Mouse (Mus musculus) c-Kit-negative CD71-positive TER-119-positive erythroid progenitor cells, embryonic 14.5 days (primary cell): ENCODE results near the gene Dgki.

Source experiments
- DNase-seq: peaks from one replicate; pipeline ENCODE4 v3.0.0-alpha.2; 2013; ENCODE audit warnings: low read depth, low spot score

The Dgki gene

DNA sequence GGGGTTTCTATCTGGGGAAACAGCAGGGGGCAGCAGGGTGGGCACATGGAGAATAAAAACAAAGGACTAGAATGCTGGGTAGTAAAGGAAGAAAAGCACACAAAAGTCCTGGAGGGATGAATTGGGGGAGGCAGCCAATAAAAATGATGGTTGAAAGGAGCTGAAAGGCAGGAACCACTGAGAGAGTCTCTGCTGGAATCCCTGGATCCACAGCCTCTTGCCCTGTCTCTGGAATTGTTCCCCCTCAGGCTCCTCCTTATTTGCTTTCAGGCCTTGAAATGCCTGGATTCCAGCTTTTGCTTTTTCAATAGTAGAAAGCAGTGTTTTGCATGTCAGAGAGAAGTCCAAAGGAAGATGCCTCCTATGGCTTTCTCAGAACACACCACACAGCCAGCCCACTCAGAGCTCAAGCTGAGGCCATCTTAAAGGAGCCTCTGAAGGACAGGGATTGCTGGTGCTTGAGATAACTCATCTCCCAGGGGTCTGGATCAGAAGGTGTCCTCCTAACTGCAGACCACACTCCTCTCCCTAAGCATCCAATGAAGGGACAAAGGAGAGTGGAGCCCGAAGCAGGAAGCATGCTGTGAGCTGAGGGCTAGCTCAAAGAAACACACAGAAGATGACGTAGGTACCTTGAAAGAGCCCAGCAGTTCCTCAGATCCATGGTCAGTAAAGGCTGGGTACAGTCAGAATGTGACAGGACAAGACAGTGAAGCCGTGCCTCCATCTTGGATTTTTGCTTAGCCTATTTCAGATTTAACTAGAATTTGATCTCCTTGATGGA, 441.5 kb downstream of the Dgki start:
- no peak for DNase-seq

DNA sequence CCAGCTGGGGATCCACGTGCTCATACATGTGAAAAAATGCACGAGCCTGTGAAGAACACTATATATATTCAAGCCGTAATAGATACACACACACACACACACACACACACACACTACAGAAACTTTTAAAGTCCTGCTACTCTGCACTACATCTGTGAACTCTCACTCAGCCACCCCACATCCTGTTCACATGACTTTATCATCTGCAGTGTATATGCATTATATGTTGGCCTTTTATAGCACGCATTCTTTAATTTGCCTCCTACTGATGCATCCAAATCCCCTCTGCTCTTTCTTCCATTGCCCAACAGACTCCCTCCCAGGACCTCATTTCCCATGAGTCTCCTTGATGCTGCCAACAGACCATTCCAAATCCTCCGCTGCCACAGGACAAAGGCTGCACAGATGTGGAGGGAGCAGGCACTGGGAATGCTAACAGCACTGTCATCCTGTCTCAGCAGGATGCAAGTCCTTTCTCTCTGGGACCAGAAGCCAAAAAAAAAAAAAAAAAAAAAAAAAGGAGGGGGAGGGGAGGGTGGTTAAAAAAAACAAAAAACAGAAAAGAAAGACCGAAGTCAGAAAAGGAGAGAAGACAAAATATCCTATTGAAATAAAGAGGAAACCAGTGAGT, 442.2 kb downstream of the Dgki start:
- no peak for DNase-seq

DNA sequence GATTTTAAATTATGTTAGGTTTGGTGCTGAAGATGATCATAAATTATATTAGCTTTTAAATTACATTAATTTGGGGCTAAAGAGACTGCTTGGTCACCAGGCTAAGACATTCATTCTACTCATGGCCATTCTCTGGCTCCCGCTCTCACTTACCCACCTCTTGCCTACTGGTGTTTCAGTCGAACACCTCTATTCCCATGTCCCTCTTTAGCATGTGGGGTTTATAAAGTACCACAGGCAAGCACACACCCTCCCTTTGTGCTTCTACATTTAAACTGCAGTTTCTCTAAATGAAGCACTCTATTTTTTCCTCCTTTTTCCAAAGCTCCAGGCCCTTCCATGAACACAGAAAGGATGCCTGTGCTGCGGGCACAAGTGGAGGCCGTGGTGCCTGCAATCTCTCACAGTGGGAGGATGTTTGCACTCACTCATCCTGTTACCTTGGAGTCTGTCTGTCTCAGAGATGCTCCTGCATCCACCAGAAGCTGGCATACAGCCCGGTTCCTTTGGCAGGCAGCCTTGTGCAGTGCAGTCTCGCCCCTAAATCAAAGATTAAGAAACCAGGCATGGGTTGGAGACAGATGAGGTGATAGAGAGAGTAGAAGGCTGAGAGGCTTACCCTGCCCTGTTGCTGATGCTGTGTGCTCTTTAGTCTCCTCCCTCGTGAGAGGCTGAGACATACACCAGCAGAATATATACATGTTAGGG, 449.4 kb downstream of the Dgki start:
- DNase-seq = no peak

DNA sequence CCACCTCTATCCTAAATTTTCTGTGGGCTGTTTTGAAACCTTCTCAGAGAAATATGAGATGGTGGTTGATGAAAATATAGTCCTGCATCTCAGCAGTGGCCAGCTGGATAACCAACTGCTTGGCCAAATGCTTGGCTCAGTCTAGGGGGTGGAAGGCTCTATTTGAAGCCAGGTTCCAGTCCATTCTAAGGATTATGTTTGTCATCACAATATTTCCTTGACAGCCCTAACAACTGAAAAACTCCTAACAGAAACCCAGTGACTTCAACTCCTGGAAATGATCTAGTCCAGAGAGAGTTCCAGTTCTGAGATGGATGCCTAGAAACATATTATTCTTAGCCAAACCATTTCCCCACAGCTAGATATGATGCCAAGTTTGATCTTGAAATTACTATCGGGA, 454.7 kb downstream of the Dgki start:
- DNase-seq = no peak

DNA sequence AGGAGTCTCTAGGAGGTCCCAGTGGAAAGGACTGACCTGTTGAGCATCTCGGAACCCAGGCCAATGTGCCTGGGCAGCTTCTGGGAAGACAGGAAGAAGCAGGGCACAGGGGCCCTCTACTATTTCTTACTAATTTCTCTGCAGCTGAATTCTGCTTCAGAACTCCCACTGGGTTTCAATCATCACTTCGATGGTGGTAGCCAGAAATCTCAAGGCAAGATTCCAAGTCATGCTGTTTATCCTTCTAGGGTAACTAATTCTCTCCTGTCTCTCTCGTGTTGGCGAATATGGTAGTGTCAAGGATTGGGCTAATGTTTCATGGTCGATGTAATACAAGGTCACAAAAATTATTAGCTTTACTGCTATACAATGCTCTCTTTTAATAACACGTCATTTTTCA, 455.7 kb downstream of the Dgki start:
- DNase-seq = no peak

DNA sequence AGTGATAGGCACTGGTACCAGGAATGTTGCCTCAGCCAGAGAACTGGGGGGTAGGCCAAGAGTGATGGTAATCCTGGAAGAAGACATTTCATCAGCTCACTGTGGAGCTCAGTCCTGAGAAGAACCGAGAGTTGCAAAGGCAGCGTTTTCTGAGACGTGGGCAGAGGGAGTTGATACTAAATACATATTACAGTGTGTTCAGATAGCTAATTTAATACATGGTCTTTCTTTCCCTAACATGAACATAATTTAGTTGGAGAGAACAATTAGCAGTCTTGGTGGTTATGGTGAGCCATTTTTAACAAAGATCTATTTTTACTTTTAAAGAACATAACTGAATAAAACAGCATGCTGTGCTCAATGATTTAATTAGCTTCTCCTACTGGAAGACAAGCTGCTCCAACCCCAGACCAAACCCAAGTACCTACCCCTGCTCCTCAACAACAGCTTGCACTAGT, 456.9 kb downstream of the Dgki start:
- DNase-seq = no peak

DNA sequence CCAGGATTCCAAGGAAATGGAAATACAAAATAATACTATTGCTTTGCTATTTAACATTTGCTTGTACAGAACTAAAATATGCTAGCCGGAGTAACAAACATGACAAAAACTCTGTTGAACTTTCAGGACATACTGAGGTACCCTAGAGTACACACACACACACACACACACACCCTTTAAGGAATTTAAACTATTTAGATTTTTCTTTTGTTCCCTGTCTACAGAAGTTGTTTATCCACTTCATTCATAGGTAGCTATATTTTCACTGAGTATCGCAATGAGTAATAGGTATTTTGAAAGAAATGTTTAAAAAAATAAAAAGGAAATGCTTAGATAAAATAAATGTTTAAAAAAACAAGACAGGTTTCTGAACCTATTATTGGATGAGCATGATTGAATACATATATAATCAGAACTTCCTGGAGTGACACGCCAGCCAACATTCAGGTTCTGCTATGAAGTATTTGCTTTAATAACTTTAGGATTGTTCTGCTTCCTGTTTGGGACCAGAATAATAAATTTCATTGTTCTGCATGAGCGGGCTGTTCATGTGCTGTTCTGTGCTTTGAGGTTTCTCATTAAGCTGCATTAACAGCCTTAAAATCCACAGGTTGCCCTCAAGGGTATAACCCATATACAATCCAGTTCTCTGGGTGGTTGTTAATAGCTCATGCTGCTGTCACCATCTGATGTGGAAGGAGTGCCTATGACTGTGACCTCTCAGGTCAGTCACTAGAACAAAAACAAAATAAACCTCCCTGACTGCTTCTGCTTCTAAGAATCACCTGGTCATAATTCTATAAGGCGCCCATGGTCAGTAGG, 457.7 kb downstream of the Dgki start:
- no peak for DNase-seq

DNA sequence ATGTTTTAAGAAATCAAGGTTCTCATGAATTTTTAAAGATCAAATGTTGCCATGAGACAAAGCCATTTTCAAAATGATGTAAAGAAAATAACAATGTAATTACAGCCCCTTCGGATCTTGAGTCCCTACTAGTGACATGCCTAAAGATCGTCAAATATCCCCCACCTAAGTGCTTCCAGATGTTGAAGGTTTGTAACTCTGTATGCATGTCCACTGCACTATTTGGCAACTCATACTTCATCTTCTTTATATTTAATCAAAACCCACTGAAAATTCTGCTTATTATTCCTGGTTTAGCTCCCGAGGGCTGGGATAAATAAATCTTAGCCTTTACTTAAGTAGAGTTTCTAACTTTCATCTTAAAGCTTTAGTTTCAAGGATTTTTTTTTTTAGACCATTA, 458.3 kb downstream of the Dgki start:
- no peak for DNase-seq

DNA sequence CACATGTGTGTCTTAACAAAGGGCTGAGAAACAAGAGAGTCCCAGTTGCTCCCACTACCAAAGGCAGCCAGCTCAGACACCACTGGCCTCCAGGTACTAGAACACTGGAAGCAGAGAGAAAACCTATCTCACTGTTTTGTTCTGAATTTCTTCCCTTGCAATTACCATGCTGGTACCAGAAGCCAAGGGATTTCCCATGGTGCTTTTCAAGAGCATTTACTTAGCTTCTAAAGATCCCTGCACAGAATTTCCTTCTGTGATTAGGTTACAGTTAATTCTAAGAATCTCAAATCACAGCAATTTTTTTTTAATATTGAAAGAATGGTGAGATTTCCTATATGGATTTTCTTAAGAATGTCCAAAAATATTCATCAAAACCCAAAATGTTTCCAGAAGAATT, 458.8 kb downstream of the Dgki start:
- DNase-seq = no peak

DNA sequence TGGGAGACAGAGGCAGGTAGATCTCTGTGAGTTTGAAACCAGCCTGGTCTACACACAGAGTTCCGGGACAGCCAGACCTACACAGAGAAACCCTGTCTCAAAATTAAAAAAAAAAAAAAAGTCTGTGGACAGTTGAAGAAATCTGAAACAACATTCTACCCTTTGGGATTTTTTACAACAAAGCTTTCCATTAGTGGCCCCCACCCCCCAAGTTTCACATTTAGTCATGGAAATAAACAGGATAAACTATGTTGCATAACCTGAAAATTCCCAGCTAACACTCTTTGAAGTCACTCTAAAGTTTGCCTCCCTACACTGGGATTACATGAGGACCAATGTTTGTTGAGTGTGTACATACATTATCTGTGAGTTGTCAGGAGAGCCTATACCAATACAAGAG, 461.2 kb downstream of the Dgki start:
- DNase-seq = no peak

DNA sequence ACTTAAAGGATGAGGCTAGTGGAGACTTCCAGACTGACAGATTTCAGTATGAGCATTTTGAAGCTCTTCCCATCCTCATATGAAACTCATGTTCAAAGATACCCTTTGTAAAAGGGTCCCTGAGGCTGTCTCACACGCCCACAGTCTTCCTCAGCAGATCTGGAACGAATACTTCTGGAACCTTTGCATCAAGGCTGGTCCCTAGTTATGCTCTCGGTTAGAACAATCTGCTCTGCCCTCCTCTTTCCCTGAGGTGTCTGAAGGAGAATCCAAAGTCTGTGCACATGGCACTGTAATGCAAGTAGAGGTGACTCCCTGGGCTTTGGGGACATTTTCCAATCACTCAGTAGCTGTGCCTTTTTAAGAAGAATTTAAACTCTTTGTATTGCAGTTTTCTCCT, 464.6 kb downstream of the Dgki start:
- no peak for DNase-seq

DNA sequence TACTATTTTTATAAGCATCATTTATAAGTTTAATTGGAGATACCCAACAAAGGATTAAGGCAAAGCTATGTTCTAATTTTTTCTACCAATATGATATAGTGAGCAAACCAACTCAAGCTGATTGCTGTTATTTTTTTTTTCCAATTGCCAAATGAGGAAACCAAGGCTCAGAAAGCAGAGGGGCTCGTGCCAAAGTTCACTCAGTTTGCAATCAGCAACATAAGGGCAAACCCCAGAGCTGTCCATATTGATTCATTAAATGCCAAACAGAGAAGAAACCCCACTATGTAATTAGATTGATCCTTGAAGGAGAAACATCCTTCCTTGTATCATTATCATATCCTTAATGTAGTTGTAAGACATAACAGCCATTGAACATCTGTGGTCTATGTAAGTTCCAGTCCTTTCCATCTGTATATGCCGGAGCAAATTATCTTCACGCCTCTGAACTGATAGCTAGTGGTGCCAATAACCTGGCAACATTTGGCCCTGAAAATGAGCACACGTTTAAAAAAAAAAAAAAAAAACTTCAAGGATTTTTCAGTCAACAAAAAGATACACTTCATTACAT, 465.2 kb downstream of the Dgki start:
- no peak for DNase-seq

DNA sequence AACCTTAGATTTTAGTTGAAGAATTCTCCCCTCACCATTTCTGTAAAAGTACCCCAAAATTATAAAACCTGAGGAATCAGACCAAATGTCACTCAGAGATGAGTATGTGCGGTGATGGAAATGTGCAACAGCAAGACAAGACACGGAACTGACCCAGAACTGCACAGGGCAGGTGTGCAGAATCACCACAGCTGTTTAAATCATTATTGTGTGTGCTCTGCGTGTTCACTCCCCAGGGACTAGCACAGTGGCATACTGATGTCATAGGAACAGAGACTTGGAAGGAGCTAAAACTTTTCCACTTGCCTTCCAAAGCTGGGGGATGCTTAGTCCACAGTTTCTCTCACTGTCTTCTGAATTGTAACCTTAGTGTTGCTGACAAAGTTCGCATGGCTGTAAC, 467.3 kb downstream of the Dgki start:
- DNase-seq = no peak

DNA sequence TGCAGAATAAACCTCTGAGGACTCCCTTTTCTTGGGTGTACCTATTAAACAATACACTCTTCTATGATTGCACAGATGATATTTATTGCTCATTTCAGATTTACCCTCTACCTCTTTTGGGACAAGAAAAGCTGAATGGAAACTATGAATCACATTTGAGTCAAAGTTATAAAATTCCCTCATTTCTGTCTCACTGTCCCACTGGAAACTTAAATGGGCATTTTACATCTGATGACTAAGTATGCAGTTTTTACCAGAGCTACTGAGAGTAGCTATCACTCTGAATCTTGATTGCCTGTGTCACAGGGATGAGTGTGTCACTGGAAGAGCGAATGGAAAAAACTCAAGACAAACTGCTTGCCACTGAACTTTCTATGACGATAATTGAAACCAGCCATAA, 467.8 kb downstream of the Dgki start:
- no peak for DNase-seq

DNA sequence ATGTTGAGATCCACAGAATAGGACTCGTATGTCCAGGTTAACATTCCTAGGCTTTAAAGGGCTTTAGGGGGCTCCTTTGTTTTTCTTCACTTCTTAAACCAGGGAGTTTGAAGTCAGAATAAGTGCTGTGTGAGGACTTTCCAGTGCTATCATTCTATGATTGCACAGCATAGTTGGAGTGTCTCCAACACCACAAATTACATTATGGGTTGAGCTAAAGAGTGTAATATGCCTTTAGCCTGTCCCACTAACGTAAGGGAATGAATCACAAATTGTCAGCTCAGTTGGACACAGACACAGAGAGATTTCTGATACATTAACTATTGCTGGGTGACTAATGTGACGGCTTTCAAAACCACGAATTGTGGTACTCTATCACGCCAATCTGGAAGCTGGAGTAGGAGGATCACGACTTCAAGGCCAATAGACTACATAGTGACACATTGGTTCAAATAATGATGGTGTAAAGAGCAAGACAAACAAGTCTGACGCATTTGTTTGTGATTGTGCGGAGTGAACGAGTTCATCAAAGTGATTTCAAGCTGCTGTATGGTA, 469.5 kb downstream of the Dgki start:
- DNase-seq = no peak

DNA sequence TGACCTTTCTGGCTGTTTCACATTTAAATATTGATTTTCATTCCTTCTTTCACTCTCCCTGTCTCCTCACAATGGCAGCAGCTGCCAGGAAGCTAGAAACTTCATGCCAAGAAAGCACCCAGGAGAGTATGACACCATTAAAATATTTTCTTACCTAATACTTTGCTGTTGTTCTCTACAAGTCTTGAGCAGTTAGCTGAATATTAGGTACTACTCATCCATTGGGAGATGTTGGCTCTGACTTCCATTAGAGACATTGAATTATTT, 480.3 kb downstream of the Dgki start:
- no peak for DNase-seq

DNA sequence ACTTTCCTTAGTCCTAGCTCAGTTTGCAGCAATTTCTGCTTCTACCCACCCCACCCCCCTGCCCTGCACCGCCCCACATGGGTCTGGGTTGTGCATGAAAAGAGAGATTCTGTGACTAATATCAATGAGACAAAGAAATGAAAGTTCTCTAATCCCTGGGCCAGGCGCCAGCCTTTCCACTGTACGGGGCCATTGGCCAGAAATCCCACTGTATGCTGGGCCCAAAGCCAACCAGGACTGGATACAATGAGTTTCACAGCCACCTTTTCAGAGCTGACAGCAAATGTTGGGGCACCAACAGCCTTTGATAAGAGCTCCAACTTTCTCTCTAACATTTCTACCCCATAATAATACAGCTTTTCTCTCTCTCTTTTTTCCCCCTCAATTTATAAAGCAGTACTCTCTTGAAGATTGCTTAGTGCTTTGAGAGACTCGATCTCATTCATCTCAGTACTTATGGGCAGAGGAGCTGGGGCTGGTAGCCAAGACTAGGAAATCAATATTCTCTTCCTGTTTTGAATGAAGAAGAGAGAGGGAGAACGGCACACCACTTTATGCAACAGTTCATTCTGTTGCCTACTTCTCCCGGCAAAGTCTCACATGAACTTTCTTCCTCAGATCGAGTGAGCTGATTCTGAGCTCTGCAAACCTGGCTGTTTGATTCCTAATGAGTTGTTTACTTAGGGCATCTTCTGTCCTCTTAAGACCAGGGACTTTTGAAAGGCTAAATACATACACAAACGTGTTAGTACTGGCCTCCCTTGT, 480.8 kb downstream of the Dgki start:
- DNase-seq = no peak

DNA sequence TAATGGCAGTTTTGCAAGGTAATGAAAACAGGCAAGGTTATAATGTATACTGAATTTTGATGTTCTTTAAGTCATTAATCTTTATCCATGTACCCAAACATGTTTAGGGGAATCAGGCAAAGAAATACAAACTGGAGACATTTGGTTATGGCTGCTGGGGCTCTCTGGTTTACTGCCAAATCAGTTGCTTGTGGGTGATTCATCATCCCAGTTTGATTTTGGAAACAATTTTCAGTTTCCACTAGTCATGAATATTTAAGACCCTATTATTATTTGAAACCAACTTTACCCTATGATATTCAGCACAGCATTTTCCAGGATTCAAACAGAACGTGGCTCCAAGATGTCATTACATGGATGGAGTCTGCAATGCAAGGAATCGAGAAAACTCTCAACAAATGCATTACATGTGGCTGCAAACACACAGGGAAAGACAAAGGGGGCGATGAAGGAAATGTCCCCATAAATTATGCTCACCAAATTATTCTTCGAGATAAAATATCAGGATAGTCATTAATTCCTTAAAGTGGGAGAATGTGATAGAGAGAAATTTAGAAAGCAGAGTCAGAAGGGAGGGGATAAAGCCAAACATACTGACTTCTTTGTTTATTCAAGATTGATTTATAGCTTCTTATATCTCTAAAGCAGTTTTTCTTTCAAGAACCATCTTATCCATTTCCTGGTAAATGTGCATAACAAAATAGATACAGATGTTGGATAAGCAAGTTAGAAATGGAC, 481.5 kb downstream of the Dgki start:
- no peak for DNase-seq

DNA sequence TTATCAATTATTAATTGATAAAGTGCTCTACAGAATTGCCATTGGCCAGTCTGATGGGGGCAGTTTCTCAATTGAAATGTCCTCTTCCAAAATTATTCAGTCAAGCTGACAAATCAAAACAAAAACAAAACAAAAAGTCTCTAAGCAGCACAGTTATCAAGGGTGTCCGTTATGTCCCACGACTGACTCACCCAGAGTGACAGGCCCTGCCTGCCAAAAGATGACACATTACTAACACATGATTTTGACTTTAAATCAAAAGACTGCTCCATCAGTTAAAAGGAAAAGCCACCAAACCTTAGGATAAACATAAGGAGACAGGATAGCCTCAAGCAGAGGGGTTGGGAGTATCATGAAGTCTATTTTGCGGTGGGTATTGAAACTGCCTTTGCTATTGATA, 483.3 kb downstream of the Dgki start:
- DNase-seq = no peak

DNA sequence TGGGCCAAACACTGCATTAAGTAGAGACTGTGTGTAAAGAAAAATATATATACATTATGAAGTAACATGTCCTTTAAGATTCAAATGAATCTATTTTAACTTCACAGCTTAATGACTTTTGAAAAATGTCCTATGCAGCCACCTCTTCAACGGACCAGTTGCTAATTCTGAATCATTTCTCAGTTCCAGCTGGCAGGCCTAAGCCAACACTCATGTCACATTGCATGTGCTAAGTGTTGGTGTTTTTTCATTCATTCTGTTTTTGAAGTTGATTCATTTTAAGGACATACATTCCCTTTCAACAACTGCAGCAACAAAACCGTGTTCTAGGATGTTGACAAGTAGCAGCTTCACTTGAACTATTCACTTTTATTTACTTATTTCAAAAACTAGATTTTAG, 484.0 kb downstream of the Dgki start:
- no peak for DNase-seq
